Mouse (Mus musculus) thymus, postnatal 0 days (tissue): ENCODE measurements around the gene Sfxn3. TPM values are rescaled to one million over a fixed set of nuclear protein-coding genes. Genes with fewer than 3 reads are reported as not detected.

Source experiments
- DNase-seq: peaks from one replicate; pipeline ENCODE4 v3.0.0-alpha.2; 2015; ENCODE audit warnings: low spot score
- polyA plus RNA-seq: library from polyadenylated mRNA; unstranded; fragments of >200 nt; fragmentation: Nextera tagmentation; extraction: Ambion mirVana; gene quantifications from 2 replicates; pipeline ENCODE4 v1.2.1, GENCODE M21; 2015

The Sfxn3 gene
- polyA plus RNA-seq, 1 experiment from 2014 or later = 17.4 TPM

DNA sequence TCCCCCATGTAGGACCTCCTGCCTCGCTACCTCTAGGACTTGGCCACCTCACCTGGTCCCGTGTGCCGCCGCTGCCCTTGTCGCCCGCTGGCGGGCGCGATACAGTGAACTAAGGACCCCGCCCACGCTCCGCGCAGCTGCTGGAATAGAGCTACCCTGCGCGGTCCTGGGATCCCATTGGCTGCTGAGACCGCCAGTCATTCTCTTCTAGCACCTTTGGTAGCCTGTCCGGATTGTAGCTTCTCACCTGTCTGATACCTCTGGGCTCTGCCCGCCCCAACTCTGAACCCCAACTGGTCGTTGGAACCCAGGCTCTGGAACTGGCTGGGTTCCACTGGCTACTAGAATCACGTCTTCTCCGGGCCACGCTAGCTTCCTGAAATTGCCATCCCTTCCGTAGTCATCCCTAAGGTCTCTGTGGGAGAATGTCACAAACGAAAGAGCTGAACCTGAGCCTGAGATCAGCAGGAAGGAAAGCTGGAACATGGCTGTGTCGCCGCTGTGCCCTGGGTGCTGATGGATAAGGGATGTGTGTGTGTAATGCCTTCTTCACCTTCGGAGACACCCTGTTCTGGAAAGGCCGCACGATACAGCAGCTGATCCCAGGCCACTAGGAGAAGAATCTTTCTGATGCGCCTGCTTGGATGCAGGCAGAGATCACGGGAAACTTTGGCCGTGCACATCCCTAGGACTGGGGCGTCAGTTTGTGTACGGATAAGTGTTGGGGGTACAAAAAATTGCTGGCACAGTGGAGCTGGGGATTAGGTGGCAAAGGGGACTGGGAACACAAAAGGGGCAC lies 581 bp upstream of the Sfxn3 start:
- DNase-seq = peak; percentile 83

DNA sequence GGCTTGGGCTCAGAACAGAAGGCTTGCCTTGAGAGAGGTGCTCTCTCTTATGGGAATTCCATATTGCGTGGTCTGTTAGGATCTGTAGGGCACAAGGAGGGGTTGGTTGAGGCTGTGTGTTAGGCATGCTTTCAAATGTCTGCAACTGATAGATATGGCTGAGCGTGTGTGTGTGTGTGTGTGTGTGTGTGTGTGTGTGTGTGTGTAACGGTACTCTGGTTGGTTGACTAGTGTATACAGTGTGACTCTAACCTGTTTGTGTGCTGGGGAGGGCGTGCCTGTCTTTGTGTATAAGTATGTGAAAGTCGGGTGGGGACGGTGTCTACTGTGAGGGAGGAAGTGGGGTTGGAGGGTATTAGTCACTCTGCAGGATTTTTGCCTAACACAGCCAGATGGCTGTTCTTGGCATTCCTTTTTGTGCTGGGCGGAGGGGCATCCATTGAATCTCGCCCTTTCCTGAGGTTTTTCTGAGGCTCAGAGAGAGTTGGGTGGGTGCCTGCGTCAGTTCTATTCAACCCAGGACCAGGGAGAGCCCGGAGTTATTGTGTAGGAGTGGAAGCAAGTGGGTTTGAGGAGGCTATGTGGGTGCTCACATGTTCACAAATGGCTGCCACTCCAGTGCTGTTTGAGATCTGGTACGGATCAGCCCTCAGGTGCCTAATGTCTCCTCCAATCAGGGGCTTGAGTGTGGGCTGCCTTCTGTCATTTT lies 786 bp downstream of the Sfxn3 start:
- DNase-seq = peak; percentile 60

DNA sequence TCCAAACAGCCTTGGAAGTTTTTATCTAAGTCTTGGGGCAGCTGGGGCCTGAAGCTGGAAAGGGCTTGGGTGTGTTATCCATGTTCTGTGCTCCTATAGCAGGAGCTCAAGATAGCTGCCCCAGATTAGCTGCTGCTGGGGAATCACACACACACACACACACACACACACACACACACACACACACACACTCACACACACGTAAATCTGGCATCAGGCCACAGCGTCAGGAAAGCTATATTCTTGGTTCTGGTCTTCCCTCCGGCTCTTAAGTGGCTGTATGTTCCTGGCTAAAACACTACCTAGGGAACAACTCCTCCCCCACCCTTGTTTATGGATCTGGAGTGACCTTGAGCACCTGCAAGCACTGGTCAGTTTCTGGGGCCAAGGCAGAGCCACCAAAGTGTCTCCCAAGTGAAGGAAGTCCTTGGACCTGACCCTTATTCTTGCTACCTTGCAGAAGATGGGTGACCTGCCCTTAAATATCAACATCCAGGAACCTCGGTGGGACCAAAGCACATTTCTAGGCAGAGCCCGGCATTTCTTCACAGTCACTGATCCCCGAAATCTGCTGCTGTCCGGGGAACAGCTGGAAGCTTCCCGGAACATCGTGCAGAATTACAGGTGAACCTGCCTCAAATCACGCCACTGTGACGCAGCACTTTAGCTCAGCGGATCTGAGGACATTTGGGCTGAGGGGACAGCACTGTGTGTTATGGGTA lies 1.5 kb downstream of the Sfxn3 start:
- DNase-seq = no peak

DNA sequence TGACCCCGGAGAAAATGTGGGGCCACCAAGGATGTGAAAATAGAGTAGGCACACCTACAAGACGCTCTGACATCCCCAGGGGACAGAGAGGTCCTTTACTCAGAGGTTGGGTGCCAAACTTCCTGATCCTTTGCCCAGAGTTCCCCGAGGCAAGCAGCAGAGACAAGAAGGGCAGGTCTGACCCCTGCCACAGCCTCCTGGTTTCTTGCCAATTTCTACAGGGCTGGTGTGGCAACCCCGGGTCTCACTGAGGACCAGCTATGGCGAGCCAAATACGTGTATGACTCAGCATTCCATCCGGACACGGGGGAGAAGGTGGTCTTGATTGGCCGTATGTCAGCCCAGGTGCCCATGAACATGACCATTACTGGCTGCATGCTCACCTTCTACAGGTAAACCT lies 2.2 kb downstream of the Sfxn3 start:
- DNase-seq = no peak

DNA sequence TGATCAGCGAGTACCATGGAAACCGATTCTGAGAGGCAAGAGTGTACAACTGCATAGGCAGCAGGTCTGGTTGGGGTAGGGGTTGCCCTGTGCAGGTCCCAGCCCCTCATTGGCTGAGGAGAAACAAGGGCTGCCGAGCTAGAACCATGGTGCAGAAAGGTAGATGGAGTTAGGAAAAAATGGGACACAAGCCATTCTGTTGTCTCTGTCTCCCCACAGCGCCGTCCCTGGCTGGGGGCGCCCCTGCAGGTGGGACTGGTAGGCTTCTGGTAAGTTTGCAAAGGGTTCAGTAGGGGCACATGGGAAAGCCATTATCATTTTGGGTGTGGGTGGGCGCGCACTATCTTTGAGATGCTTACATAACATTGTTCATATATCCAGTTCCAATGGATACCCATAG lies 6.1 kb downstream of the Sfxn3 start:
- DNase-seq = no peak

DNA sequence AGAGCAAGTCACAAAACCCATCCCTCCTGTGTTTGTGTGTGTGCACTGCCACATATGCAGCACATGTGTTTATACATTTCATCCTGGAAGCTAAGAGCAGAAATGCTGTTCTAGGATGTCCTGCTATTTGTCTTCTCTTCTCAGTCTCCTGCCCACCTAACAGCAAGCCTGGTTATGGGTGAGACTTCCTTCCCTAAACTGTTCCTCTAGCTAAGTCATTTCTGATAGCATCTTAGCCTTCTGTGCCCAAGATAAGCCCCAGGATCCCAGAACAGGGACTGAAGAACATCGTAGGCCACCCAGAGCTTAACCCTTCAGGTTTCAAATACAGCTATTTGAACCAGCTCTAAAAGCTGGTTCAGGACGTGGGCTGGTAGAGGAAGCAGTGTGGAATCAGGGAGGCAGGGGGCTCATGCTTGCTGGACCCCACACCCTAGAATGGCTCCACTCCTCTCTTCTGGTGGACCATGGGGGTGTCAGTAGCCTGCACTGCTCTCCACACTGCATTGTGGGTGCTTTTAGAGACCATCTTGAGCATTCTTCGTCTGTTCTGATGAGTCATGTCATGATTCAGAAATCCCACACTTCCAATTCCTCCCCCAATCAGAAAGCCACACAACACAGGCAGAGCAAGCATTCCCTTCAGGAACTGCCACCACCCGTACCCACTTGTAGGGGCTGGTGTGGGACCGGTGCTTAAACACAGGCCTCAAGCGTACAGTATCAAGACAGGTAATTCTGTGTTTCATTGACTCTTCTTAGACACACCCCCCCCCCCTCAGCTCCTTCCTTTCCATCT lies 7.8 kb downstream of the Sfxn3 start:
- DNase-seq = no peak

DNA sequence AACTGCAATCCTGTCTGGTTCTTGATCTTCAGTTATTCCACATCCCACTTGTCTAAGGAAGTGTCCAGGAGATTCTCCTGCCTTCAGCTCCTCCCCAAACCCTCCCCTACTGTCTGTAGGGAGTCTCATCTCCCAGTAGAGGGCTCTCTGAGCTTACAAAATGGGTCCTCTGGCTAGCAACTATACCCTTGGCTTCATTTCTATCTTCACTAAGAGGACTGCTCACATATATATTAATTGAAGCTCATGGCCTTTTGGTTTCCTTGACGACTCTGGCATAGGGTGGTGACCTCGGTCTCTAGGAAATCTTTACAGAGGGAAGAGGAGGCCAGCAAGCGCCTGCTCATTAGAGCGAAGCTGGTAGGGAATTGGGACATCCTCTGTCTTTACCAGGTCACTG lies 9.1 kb downstream of the Sfxn3 start:
- peak; percentile 64 for DNase-seq

DNA sequence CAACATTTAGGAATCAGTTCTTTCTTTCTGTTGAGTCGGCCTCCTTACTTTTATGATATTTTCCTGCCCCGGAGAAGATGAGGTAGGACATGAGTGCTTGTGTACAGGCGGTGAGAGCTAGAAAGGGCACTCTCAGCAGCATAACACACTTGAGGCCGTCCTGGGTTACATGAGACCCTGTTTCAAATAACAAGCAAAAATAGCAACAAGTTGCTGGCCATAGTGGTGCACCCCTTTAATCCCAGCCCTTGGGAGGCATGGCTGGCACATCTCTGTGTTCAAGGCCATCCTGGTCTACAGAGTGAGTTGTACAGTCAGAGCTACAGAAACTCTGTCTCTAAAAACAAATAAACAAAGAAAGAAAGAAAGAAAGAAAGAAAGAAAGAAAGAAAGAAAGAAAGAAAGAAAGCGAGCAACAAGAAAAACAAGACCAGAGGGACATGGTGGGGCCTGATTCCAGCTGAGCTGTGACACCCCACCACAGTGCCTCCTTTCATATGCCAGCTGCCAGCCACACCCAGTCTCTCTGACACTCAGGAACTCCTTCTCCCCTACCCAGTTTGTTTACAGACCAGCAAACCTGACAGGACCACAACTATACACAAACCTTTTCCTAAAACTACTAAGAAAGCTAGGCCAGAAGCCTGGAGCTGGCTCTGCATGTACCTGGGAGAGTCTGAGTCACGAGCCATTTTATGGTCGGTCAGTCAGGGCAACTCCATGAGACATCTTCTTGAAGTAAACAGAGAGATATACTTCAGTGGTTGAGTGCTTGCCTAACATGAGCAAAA lies 9.8 kb downstream of the Sfxn3 start:
- peak; percentile 85 for DNase-seq

DNA sequence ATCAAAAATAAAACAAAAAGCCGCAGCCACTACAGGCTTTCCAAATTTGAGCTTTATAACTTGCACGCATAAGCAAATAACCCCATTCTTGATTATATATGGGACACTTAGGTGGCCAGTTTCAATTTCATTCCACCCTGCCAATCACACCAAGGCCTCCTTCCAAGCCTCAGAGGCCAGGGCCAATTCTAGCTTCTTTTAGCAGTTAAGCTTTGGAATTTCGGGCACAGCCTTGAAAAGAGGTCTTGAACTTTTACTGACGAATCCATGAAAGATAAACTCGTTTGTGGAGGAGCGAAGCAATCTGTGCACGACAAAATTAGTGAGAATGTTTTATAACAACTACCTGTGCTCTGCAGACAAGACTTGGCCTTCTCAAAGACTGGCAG lies 10.4 kb downstream of the Sfxn3 start:
- no peak for DNase-seq

DNA sequence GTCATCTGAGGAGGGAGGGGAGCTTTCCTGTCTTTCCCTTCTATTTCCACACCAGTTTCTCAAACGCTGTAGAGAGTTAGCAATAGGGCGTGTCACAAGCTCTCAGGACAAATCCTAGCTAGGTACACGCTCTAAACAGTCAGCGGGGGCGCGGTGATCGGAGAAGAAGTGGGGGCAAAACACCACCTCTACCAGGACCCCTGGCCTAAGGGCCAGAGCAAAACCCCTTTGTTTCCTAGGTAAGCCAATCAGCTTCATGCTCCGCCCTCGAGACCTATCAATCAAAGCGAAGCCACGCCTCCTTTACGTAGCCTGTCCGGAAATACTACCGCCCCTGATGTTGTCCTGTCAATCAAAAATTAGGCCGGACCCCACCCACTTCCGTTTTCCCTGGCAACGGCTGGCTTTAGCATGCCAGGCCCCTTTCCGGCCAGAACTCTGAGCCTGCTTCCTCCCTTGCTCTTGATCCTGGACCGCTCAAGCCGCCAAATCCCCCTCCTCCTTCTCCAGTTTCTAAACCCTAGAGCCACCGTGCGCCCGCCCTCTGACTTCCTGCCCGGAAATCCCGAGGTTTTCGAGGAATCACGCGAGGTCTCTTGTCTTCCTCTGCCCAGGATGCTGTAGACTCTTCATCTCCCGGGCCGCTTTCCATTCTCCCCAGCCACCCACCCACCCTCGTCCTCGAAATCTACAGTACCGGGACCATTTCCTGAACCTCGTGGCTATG lies 11.0 kb downstream of the Sfxn3 start:
- peak; percentile 96 for DNase-seq

DNA sequence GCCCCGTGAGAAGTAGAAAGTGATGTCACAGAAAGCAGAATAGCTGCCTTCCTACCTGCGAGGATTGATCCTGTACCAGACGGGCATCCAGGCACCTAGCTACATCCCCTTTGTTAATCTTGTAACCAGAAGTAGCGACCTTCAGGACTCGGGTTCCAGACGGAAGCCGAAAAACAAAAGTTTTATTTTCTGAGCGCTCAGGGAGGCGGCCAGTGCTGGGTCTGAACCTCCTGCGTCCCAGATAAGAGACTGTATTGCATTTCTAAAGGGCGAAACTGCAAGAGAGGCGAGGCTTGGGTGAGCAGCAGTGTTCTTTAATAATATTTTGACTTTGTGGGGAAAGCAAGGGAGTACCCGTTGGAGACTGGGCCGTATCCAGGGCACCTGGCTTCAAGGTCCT lies 11.5 kb downstream of the Sfxn3 start:
- DNase-seq = no peak

DNA sequence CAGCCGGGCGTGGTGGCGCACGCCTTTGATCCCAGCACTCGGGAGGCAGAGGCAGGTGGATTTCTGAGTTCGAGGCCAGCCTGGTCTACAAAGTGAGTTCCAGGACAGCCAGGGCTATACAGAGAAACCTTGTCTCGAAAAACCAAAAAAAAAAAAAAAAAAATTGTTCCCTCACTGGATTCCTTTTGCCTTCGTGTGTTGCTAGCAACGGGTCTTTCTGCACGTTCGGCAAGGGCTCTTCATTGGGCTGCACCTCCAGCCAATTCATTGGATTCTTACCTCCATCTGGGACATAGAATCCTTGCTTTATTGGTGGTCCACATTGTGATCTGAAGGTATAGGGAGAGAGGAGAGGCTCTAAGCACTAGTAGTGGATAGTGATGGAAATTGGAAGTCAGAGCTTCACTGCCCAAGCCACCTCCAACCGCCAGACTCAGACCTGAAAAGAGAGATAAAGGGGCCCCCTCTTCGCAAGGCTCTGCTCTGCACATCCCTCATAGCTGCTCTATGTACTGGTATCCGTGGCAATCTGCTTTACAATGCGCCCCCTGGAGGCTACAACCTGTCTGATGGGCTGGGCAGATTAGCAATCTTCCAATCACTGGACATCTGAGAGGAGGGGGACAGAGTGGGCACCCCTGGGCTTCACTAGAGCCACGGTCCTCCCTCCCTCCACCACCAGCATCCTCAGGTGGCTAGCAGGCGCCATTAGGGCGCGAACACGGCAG lies 16.4 kb downstream of the Sfxn3 start:
- peak; percentile 53 for DNase-seq

DNA sequence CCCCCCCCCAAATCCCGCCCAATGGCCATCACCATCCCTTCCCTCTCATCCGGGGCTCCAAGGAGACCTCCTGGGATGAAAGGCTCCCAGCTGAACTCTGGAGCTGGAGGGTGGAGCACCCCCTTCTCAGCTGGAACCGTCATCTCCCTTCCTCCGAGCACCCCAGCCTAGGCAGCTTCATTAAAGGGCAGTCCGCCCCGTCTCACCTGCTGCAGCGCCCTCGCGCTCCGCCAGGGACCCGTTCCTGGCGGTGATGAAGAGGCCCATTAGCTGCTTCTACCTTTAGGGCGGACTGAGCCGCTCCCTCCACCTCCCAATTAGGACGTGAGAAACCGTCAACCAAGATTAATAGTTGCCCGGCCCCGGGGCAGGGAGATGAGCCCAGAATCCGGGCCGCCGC lies 17.9 kb downstream of the Sfxn3 start:
- no peak for DNase-seq

DNA sequence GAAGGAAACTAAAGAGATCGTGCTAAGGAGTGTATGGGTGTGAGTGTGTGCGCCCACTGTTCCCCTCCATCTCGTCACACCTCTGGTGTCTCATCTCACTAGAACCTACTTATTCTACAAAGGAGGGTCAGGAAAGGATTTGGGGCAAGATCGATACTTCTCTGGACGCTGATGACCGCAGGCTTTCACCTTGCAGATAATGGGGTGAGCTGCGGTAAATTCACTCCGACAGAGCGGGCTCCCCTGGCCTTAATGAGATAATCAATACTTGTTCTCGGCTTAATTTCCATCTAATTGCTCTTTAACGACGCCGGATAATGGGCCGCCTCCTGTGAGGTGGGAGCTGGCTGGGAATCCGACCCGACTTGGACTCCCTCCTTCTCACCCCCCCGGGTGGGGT lies 19.9 kb downstream of the Sfxn3 start:
- no peak for DNase-seq

DNA sequence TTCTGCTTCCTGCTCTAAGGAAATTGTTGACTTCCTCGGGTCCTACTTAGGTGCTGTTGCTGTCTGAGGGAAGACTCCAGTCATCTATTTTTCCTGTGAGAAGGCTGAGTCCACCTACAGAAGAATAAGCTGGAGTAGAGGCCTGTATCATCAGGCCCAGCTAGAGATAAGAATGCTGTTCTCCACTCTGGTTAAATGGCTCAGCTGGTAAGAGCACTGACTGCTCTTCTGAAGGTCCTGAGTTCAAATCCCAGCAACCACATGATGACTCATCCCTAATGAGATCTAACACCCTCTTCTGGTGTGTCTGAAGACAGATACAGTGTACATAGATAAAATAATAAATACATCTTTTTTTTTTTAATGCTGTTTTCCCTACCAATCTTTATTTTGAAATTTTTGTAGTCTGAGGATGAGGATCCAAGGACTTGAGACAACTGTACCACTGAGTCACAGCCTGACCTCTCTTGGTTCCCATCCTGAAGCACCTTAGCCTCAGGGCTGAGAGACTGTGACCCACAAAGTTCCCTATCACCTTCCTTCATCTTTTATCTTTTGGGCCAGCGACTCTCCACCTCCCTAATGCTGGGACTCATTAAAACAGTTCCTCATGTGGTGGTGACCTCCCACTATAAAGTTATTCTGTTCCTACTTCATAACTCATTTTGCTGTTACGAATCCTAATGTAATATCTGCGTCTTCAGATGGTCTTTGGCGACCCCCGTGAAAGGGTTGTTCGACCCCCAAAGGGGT lies 20.6 kb downstream of the Sfxn3 start:
- DNase-seq = no peak

DNA sequence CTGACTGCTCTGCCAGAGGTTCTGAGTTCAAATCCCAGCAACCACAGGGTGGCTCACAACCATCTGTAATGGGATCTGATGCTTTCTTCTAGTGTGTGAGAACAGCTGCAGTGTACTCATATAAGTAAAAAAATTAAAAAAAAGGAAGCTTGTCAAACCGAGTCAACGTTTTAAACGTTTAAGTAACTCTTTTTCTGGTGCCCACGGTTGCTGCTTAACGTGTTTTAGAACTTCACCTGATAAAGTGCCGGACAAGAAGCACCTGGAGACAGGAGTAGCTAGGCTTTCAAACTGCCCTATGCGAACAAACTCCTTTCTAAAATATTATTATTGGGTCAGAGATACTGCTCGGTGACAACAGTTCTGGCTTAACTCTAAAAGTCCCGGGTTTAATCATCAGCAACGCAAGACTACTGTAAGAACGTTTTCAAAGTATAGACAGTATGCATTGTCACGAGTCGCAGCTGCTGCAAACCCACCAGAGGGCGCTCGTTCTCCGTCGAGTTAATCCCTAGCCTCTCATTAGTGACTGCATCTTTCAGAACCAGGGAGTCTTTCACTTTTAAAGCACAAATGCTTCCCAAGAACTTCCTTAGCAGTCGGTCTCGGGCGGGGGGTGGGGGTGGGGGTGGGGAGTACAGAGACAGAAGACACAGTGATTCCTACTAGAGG lies 26.7 kb downstream of the Sfxn3 start:
- peak; percentile 85 for DNase-seq

DNA sequence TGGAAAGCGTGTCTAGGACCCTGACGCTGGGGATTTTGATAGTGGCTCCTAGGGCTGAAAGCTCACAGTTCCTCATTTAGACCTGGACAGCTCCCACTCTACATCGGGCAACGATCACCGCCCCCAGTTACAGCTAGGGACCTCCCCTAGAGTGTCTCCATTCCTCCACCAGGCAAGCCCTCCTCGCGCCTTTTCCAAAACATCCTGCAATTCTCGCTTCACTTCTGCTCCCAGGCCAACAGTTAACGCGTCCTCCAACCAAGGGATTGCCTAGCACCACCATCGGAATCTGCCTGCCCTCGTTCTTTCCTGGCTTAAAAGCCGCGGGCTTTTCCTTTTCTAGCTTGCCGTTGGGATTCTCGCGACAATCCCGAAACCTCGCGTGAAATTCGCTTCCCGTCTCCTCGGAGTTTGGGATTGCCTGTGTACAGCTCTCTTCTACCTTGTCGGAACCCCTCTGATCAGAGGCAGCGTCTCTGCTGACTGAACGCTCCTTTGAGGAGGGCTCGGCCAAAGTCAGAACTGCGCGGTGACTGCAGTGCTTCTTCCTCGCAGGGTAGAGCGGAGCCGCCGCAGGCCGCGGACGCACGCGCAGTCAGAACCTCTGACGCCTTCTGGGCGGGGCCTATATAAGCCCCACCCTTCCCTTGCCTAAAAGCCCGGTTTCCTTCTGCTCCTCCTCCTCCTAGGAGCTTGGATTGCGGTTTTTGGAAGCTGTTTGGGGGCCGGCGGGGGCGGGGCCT lies 27.4 kb downstream of the Sfxn3 start, which contains the start of gene Kazald1:
Gene Kazald1 (plus strand): TSS at position 662 of the 743 bp plus-strand sequence.
- peak; percentile 94 for DNase-seq
